Mouse (Mus musculus): ENCODE measurements around the gene Dus3l. TPM values are rescaled to one million over a fixed set of nuclear protein-coding genes. Genes with fewer than 3 reads are reported as not detected.

Dus3l gene
- polyA plus RNA-seq, 1 experiment from 2014 or later: 45.6 TPM

- Histone ChIP-seq H3K4me1 (replicated peaks; ENCODE audit: control insufficient read depth, insufficient read depth, low read length) (peaks cover 18% of the 10 kb centered on the region), H3K9ac (ENCODE audit: low read length) (no peak overlapping the region), H3K4me2 (ENCODE audit: low read length) (no peak overlapping the region), H3K36me3 (ENCODE audit: control insufficient read depth, insufficient read depth, low read length) (no peaks in the 10 kb centered on the region), H3K27me3 (replicated peaks; ENCODE audit: control insufficient read depth, insufficient read depth, low read length) (no peaks in the 10 kb centered on the region), H3K9me3 (ENCODE audit: control insufficient read depth, low read length) (no peaks in the 10 kb centered on the region), H3K4me3 (ENCODE audit: low read depth, low read length) (no peak overlapping the region), H3K27ac (ENCODE audit: low read depth) (0 out of 2 replicates have a peak overlapping the region, but pooled peaks have one; percentile 23)
- ATAC-seq (replicated peaks; ENCODE audit: low FRiP score, low TSS enrichment, low read depth) (no peak), DNase-seq (ENCODE audit: low spot score) (no peak)
- 86% methylated on average over 3 of the region's 3 CpGs for WGBS
Measured at GRCm38 (mm10) chr17:56815057-56815345, 50.4 kb downstream of the Dus3l start.

GRCm38 (mm10) chr17:56818067-56818636, 53.6 kb downstream of the Dus3l start:
- WGBS: 35% methylated on average over 11 of the region's 11 CpGs
- Histone ChIP-seq H3K4me2 (ENCODE audit: low read length) (no peak overlapping the region), H3K9ac (ENCODE audit: low read length) (no peak overlapping the region), H3K27ac (ENCODE audit: low read depth) (no peak overlapping the region), H3K9me3 (ENCODE audit: control insufficient read depth, low read length) (no peaks in the 10 kb centered on the region), H3K36me3 (ENCODE audit: control insufficient read depth, insufficient read depth, low read length) (no peaks in the 10 kb centered on the region), H3K27me3 (replicated peaks; ENCODE audit: control insufficient read depth, insufficient read depth, low read length) (no peaks in the 10 kb centered on the region), H3K4me1 (replicated peaks; ENCODE audit: control insufficient read depth, insufficient read depth, low read length) (peaks cover 7% of the 10 kb centered on the region; the same call in 1 of the 2 replicates), H3K4me3 (ENCODE audit: low read depth, low read length) (no peak overlapping the region)
- ATAC-seq (replicated peaks; ENCODE audit: low FRiP score, low TSS enrichment, low read depth) (0 out of 2 replicates have a peak, but pooled peaks have one; percentile 6), DNase-seq (ENCODE audit: low spot score) (no peak)

GRCm38 (mm10) chr17:56819032-56819545, 54.5 kb downstream of the Dus3l start:
- H3K9me3 ChIP-seq (ENCODE audit: control insufficient read depth, low read length): no peaks in the 10 kb centered on the region
- no peak for ATAC-seq (replicated peaks; ENCODE audit: low FRiP score, low TSS enrichment, low read depth)
- DNase-seq (ENCODE audit: low spot score): no peak
- H3K4me3 ChIP-seq (ENCODE audit: low read depth, low read length): no peak overlapping the region
- H3K4me1 ChIP-seq (replicated peaks; ENCODE audit: control insufficient read depth, insufficient read depth, low read length): peaks cover 3% of the 10 kb centered on the region; the same call in 1 of the 2 replicates
- no peaks in the 10 kb centered on the region for H3K36me3 ChIP-seq (ENCODE audit: control insufficient read depth, insufficient read depth, low read length)
- no peak overlapping the region for H3K4me2 ChIP-seq (ENCODE audit: low read length)
- no peaks in the 10 kb centered on the region for H3K27me3 ChIP-seq (replicated peaks; ENCODE audit: control insufficient read depth, insufficient read depth, low read length)
- no peak overlapping the region for H3K27ac ChIP-seq (ENCODE audit: low read depth)
- WGBS: 74% methylated on average over 6 of the region's 6 CpGs
- H3K9ac ChIP-seq (ENCODE audit: low read length): no peak overlapping the region

Other genes starting within 250 kb of the Dus3l start
- gene Gm20219, start 210.4 kb upstream of the Dus3l start, polyA plus RNA-seq (2014; fragmentation: Nextera tagmentation; extraction: Ambion mirVana): 2.2 and 2.8 TPM in 2 replicates
- gene Safb2, start 180.2 kb upstream of the Dus3l start, polyA plus RNA-seq (2014; fragmentation: Nextera tagmentation; extraction: Ambion mirVana): 57.1 and 59.9 TPM in 2 replicates
- 73.3 and 81.8 TPM in 2 replicates for gene Safb, start 179.9 kb upstream of the Dus3l start, polyA plus RNA-seq (2014; fragmentation: Nextera tagmentation; extraction: Ambion mirVana)
- gene 2410015M20Rik, start 155.0 kb upstream of the Dus3l start, polyA plus RNA-seq (2014; fragmentation: Nextera tagmentation; extraction: Ambion mirVana): 273 and 284 TPM in 2 replicates
- 2,427 and 2,673 TPM in 2 replicates for gene Rpl36, start 151.3 kb upstream of the Dus3l start, polyA plus RNA-seq (2014; fragmentation: Nextera tagmentation; extraction: Ambion mirVana)
- 64.5 and 71.2 TPM in 2 replicates for gene Lonp1, start 137.9 kb upstream of the Dus3l start, polyA plus RNA-seq (2014; fragmentation: Nextera tagmentation; extraction: Ambion mirVana)
- 0.93 and 1.1 TPM in 2 replicates for gene Catsperd, start 136.6 kb upstream of the Dus3l start, polyA plus RNA-seq (2014; fragmentation: Nextera tagmentation; extraction: Ambion mirVana)
- 89.6 and 96.7 TPM in 2 replicates for gene Ranbp3, start 91.5 kb upstream of the Dus3l start, polyA plus RNA-seq (2014; fragmentation: Nextera tagmentation; extraction: Ambion mirVana)
- gene Ndufa11, start 47.0 kb upstream of the Dus3l start, polyA plus RNA-seq (2014; fragmentation: Nextera tagmentation; extraction: Ambion mirVana): 494 and 522 TPM in 2 replicates
- 21.2 and 21.3 TPM in 2 replicates for gene Vmac, start 46.7 kb upstream of the Dus3l start, polyA plus RNA-seq (2014; fragmentation: Nextera tagmentation; extraction: Ambion mirVana)
- 13.5 and 15.6 TPM in 2 replicates for gene Nrtn, start 7.2 kb upstream of the Dus3l start, polyA plus RNA-seq (2014; fragmentation: Nextera tagmentation; extraction: Ambion mirVana)
- gene Prr22, start 5.5 kb downstream of the Dus3l start, polyA plus RNA-seq (2014; fragmentation: Nextera tagmentation; extraction: Ambion mirVana): 1.7 and 2.3 TPM in 2 replicates
- gene Rfx2, start 66.3 kb downstream of the Dus3l start, polyA plus RNA-seq (2014; fragmentation: Nextera tagmentation; extraction: Ambion mirVana): 4.5 and 4.9 TPM in 2 replicates
- gene Acsbg2, start 109.7 kb downstream of the Dus3l start, polyA plus RNA-seq (2014; fragmentation: Nextera tagmentation; extraction: Ambion mirVana): not detected in 2 replicates
- gene 1700061G19Rik, start 110.7 kb downstream of the Dus3l start, polyA plus RNA-seq (2014; fragmentation: Nextera tagmentation; extraction: Ambion mirVana): 0.12 and 0.34 TPM in 2 replicates
- gene Mllt1, start 170.7 kb downstream of the Dus3l start, polyA plus RNA-seq (2014; fragmentation: Nextera tagmentation; extraction: Ambion mirVana): 26.7 and 30.4 TPM in 2 replicates
- 0.09 and 0.28 TPM in 2 replicates for gene Acer1, start 217.4 kb downstream of the Dus3l start, polyA plus RNA-seq (2014; fragmentation: Nextera tagmentation; extraction: Ambion mirVana)
- gene Clpp, start 225.5 kb downstream of the Dus3l start, polyA plus RNA-seq (2014; fragmentation: Nextera tagmentation; extraction: Ambion mirVana): 186 and 190 TPM in 2 replicates
- gene Alkbh7, start 232.6 kb downstream of the Dus3l start, polyA plus RNA-seq (2014; fragmentation: Nextera tagmentation; extraction: Ambion mirVana): 48.0 and 49.1 TPM in 2 replicates
- gene Pspn, start 235.3 kb downstream of the Dus3l start, polyA plus RNA-seq (2014; fragmentation: Nextera tagmentation; extraction: Ambion mirVana): not detected in 2 replicates
- 60.5 and 64.2 TPM in 2 replicates for gene Gtf2f1, start 246.5 kb downstream of the Dus3l start, polyA plus RNA-seq (2014; fragmentation: Nextera tagmentation; extraction: Ambion mirVana)
- 0.15 and 0.20 TPM in 2 replicates for gene Gm17949, start 246.7 kb downstream of the Dus3l start, polyA plus RNA-seq (2014; fragmentation: Nextera tagmentation; extraction: Ambion mirVana)

All from intestine, embryonic 14.5 days (tissue).